Mouse (Mus musculus) ES-E14 (cell line): ENCODE measurements around the gene Cenpu.

Experiments used
- CHD2 ChIP-seq: IDR thresholded peaks from 2 replicates; pipeline ENCODE4 v1.6.1; 2014; ENCODE audit warnings: mild to moderate bottlenecking, low read depth, low read length, inconsistent platforms
- HCFC1 ChIP-seq: IDR thresholded peaks from 2 replicates; pipeline ENCODE4 v1.6.1; 2012; ENCODE audit warnings: low read length, inconsistent platforms, borderline replicate concordance; ENCODE audit not compliant: insufficient read depth
- MAFK ChIP-seq: IDR thresholded peaks from 2 replicates; pipeline ENCODE4 v1.6.1; 2014; ENCODE audit warnings: mild to moderate bottlenecking, low read depth, low read length, inconsistent platforms; ENCODE audit not compliant: insufficient read depth

GRCm38 (mm10) chr8:46551615-46552440, at the start of gene Cenpu:
- TF ChIP-seq MAFK (no peak), CHD2 (no peak), HCFC1 (peak; percentile 79; the same call in 1 of the 2 replicates)
